In genomic region chr4:135066766-135067479, GRCm38 (mm10) we compare ENCODE assay signal across 9 mouse cellular contexts. TPM values are rescaled to one million over a fixed set of nuclear protein-coding genes. Genes with fewer than 3 reads are reported as not detected.
DNase-seq lines count a peak whose midpoint lies in the region; ATAC-seq and TF ChIP-seq lines count a peak whose summit lies in the region.
"Had no signal": no experiment of that assay in that cellular context is flagged by ENCODE, and none has a peak within 500 bp of the region (broad histone marks: within the 10 kb centered on the region; RNA-seq: fewer than 3 reads in every experiment).

No protein-coding gene starts in this region.

- H3K27me3 ChIP-seq in embryonic facial prominence, embryonic 13.5 days = no peaks in the 10 kb centered on the region
- peaks cover 2% of the 10 kb centered on the region; the same call in 1 of the 2 replicates for H3K27me3 ChIP-seq in heart, embryonic 11.5 days (ENCODE audit: control insufficient read depth, insufficient read depth, low read length)
- H3K27me3 ChIP-seq in liver, embryonic 12.5 days (replicated peaks) = peaks cover 10% of the 10 kb centered on the region; the same call in 1 of the 2 replicates
- no peaks in the 10 kb centered on the region for H3K27me3 ChIP-seq in neural tube, embryonic 14.5 days (ENCODE audit: control insufficient read depth, insufficient read depth, low read length)
- H3K27me3 ChIP-seq in testis, adult 2 months (ENCODE audit: control insufficient read depth, insufficient read depth, low read length) = no peaks in the 10 kb centered on the region

- H3K9ac ChIP-seq in embryonic facial prominence, embryonic 13.5 days = no peak overlapping the region
- H3K9ac ChIP-seq in heart, embryonic 11.5 days (ENCODE audit: low read depth, low read length) = no peak overlapping the region
- H3K9ac ChIP-seq in liver, embryonic 12.5 days = peak overlapping the region; percentile 44; the same call in 1 of the 2 replicates
- H3K9ac ChIP-seq in neural tube, embryonic 14.5 days (replicated peaks; ENCODE audit: low read depth, low read length) = no peak overlapping the region

- H3K4me2 ChIP-seq in embryonic facial prominence, embryonic 13.5 days = peak overlapping the region; percentile 44
- peak overlapping the region; percentile 46 for H3K4me2 ChIP-seq in heart, embryonic 11.5 days
- H3K4me2 ChIP-seq in liver, embryonic 12.5 days = peak overlapping the region; percentile 66
- no peak overlapping the region for H3K4me2 ChIP-seq in neural tube, embryonic 14.5 days (ENCODE audit: low read depth, low read length)

- H3K9me3 ChIP-seq in embryonic facial prominence, embryonic 13.5 days = no peaks in the 10 kb centered on the region; the same call in 1 of the 2 replicates
- no peaks in the 10 kb centered on the region for H3K9me3 ChIP-seq in heart, embryonic 11.5 days (replicated peaks; ENCODE audit: control insufficient read depth, low read length)
- no peaks in the 10 kb centered on the region for H3K9me3 ChIP-seq in liver, embryonic 12.5 days (replicated peaks)
- no peaks in the 10 kb centered on the region for H3K9me3 ChIP-seq in neural tube, embryonic 14.5 days (ENCODE audit: control insufficient read depth, low read length)

- no peak for TF ChIP-seq POLR2A in testis, adult 2 months (IDR thresholded peaks at IDR 0.05; ENCODE audit: control insufficient read depth, low read depth, low read length)

- H3K4me3 ChIP-seq in embryonic facial prominence, embryonic 13.5 days = no peak overlapping the region
- H3K4me3 ChIP-seq in heart, embryonic 11.5 days (ENCODE audit: low read depth, low read length) = no peak overlapping the region
- H3K4me3 ChIP-seq in liver, embryonic 12.5 days = peak overlapping the region; percentile 34
- no peak overlapping the region for H3K4me3 ChIP-seq in neural tube, embryonic 14.5 days (ENCODE audit: low read depth, low read length)
- no peak overlapping the region for H3K4me3 ChIP-seq in testis, adult 2 months (ENCODE audit: control insufficient read depth, low read depth, low read length)

- TF ChIP-seq CTCF in testis, adult 2 months (IDR thresholded peaks at IDR 0.05; ENCODE audit: control insufficient read depth, insufficient read depth, insufficient replicate concordance, low read depth, low read length) = peak; percentile 87

- no peaks in the 10 kb centered on the region for H3K36me3 ChIP-seq in embryonic facial prominence, embryonic 13.5 days
- H3K36me3 ChIP-seq in heart, embryonic 11.5 days (ENCODE audit: control insufficient read depth, insufficient read depth, low read length) = no peaks in the 10 kb centered on the region
- H3K36me3 ChIP-seq in liver, embryonic 12.5 days = no peaks in the 10 kb centered on the region
- no peaks in the 10 kb centered on the region for H3K36me3 ChIP-seq in neural tube, embryonic 14.5 days (ENCODE audit: control insufficient read depth, insufficient read depth, low read length)
- H3K36me3 ChIP-seq in testis, adult 2 months (ENCODE audit: control insufficient read depth, insufficient read depth, low read length) = no peaks in the 10 kb centered on the region

- ATAC-seq in embryonic facial prominence, embryonic 13.5 days (ENCODE audit: insufficient number of reproducible peaks, insufficient read depth, low FRiP score, low TSS enrichment, low read depth) = 0 out of 2 replicates have a peak, but pooled peaks have one; percentile 33
- peak; percentile 68 for ATAC-seq in heart, embryonic 11.5 days (replicated peaks; ENCODE audit: insufficient number of reproducible peaks, low FRiP score, low TSS enrichment)
- peak; percentile 81 for ATAC-seq in liver, embryonic 12.5 days
- ATAC-seq in neural tube, embryonic 14.5 days (ENCODE audit: low read depth) = 0 out of 2 replicates have a peak, but pooled peaks have one; percentile 17

- no peak overlapping the region for H3K27ac ChIP-seq in embryonic facial prominence, embryonic 13.5 days
- H3K27ac ChIP-seq in heart, embryonic 11.5 days (ENCODE audit: low read depth, low read length) = no peak overlapping the region
- 0 out of 2 replicates have a peak overlapping the region, but pooled peaks have one; percentile 34 for H3K27ac ChIP-seq in liver, embryonic 12.5 days
- H3K27ac ChIP-seq in neural tube, embryonic 14.5 days (ENCODE audit: low read depth, low read length) = no peak overlapping the region
- no peak overlapping the region for H3K27ac ChIP-seq in testis, adult 2 months (ENCODE audit: control insufficient read depth, insufficient read depth, low read depth, low read length)
- H3K27ac ChIP-seq: macrophage had no signal

- peaks cover 9% of the 10 kb centered on the region; the same call in 1 of the 2 replicates for H3K4me1 ChIP-seq in embryonic facial prominence, embryonic 13.5 days
- H3K4me1 ChIP-seq in heart, embryonic 11.5 days (ENCODE audit: control insufficient read depth, insufficient read depth, low read length) = peaks cover 3% of the 10 kb centered on the region; the same call in 1 of the 2 replicates
- peaks cover 32% of the 10 kb centered on the region for H3K4me1 ChIP-seq in liver, embryonic 12.5 days
- H3K4me1 ChIP-seq in neural tube, embryonic 14.5 days (ENCODE audit: control insufficient read depth, insufficient read depth, low read length) = no peaks in the 10 kb centered on the region
- peaks cover 9% of the 10 kb centered on the region for H3K4me1 ChIP-seq in testis, adult 2 months (ENCODE audit: control insufficient read depth, insufficient read depth, low read length)

- DNase-seq in CD4-positive helper T cell, adult 2 months (ENCODE audit: low read depth, low spot score) = peak; percentile 87
- DNase-seq in adrenal gland, postnatal 36 days = peak; percentile 84 to 88
- DNase-seq in kidney, postnatal 10 days = peak; percentile 92

- WGBS in embryonic facial prominence, embryonic 13.5 days = 8% methylated on average over 19 of the region's 19 CpGs
- WGBS in heart, embryonic 11.5 days (ENCODE audit: insufficient replicate concordance) = 7% methylated on average over 19 of the region's 19 CpGs
- 5% methylated on average over 19 of the region's 19 CpGs for WGBS in liver, embryonic 12.5 days (ENCODE audit: insufficient replicate concordance)
- 6% methylated on average over 19 of the region's 19 CpGs for WGBS in neural tube, embryonic 14.5 days

RNA-seq across cellular contexts. Expression of gene Runx3, which starts 53.5 kb away (rescaled TPM):
- total RNA-seq in adrenal gland, postnatal 36 days (2021) = 1 to 10 TPM; 2.0 to 3.9 TPM
- 3.1 and 3.9 TPM in 2 replicates for polyA plus RNA-seq in embryonic facial prominence, embryonic 13.5 days (2015; fragmentation: Nextera tagmentation; extraction: Ambion mirVana)
- polyA plus RNA-seq in heart, embryonic 11.5 days (2014; fragmentation: Nextera tagmentation; extraction: Ambion mirVana) = 0.06 TPM in 1 of 2 replicates, not detected in the other
- polyA plus RNA-seq in liver, embryonic 12.5 days (2016; fragmentation: Nextera tagmentation; extraction: Ambion mirVana) = 0.51 and 0.54 TPM in 2 replicates
- 0.54 TPM in 1 of 2 replicates, not detected in the other for polyA plus RNA-seq in neural tube, embryonic 14.5 days (2014; fragmentation: Nextera tagmentation; extraction: Ambion mirVana)
- 8.8 and 9.1 TPM in 2 replicates for polyA plus RNA-seq in testis, adult 2 months (2012; rRNA removed)

Comparison
In these comparisons a context has a peak if more than half of its experiments do, and no peak if none do; other contexts are left out.
1. ATAC-seq: peak in every context shown above with its lines; median percentile 81 in liver, embryonic 12.5 days; 68 in heart, embryonic 11.5 days; 33 in embryonic facial prominence, embryonic 13.5 days; 17 in neural tube, embryonic 14.5 days.